Mouse (Mus musculus) thymus, adult 2 months (tissue): Measurements from ENCODE around the gene Prkg1.

Source experiments
- CTCF ChIP-seq: fragments of 200-500 bp; IDR thresholded peaks from 2 replicates; pipeline ENCODE4 v1.5.1; 2012; ENCODE audit warnings: mild to moderate bottlenecking, control low read depth, low read length, moderate library complexity, borderline replicate concordance; ENCODE audit not compliant: control insufficient read depth, poor library complexity, insufficient read depth; ENCODE audit errors: extremely low read depth
- POLR2A ChIP-seq: fragments of 200-500 bp; IDR thresholded peaks from 2 replicates; pipeline ENCODE4 v1.6.1; 2012; ENCODE audit warnings: mild to moderate bottlenecking, low read length, control low read depth, moderate library complexity; ENCODE audit not compliant: control insufficient read depth, poor library complexity, insufficient read depth; ENCODE audit errors: extremely low read depth

- no peak for TF ChIP-seq CTCF
- TF ChIP-seq POLR2A: no peak
Measured at GRCm38 (mm10) chr19:31762411-31763245, 2.2 kb downstream of the Prkg1 start.
